Mouse (Mus musculus): ENCODE measurements around the gene Ppp1r14a. TPM values are rescaled to one million over a fixed set of nuclear protein-coding genes. Genes with fewer than 3 reads are reported as not detected.

Ppp1r14a gene
- polyA plus RNA-seq, 1 experiment from 2014 or later = 33.9 TPM

DNA sequence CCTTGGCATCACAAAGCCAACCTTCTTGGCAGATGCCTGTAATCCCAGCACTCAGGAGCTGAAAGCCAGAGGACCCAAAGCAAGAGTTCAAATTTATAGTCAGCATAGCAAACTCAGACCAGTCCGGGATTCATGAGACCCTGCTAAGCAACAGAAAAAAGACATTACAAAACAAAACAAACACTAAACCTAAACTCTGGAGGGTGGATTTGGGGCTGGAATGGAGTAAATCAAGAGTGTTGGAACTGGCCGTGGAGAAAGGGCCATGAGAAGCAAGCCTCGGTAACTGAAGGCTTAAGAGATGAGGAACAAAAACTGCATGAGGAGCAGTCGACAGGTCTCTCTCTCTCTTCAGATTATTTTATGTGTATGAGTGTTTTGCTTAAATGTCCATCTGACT, 5.2 kb upstream of the Ppp1r14a start:
- Histone ChIP-seq H3K4me1 (replicated peaks; ENCODE audit: control insufficient read depth, insufficient read depth, low read length) (no peaks in the 10 kb centered on the region), H3K9me3 (ENCODE audit: control insufficient read depth, low read length) (no peaks in the 10 kb centered on the region), H3K27me3 (ENCODE audit: control insufficient read depth, insufficient read depth, low read length) (peaks cover 29% of the 10 kb centered on the region), H3K36me3 (ENCODE audit: control insufficient read depth, insufficient read depth, low read length) (no peaks in the 10 kb centered on the region), H3K9ac (ENCODE audit: low read depth, low read length) (no peak overlapping the region), H3K4me3 (ENCODE audit: low read depth, low read length) (no peak overlapping the region), H3K27ac (ENCODE audit: low read depth, low read length) (no peak overlapping the region), H3K4me2 (replicated peaks; ENCODE audit: low read depth, low read length) (no peak overlapping the region)
- WGBS = 84% methylated on average over 4 of the region's 4 CpGs
- ATAC-seq (ENCODE audit: low FRiP score) (no peak), DNase-seq (ENCODE audit: low spot score) (no peak)

GRCm38 (mm10) chr7:29284523-29284922, 4.6 kb upstream of the Ppp1r14a start:
- DNase-seq (ENCODE audit: low spot score) = no peak
- Histone ChIP-seq H3K9me3 (ENCODE audit: control insufficient read depth, low read length) (no peaks in the 10 kb centered on the region), H3K27ac (ENCODE audit: low read depth, low read length) (no peak overlapping the region), H3K36me3 (ENCODE audit: control insufficient read depth, insufficient read depth, low read length) (no peaks in the 10 kb centered on the region), H3K27me3 (ENCODE audit: control insufficient read depth, insufficient read depth, low read length) (peaks cover 29% of the 10 kb centered on the region), H3K9ac (ENCODE audit: low read depth, low read length) (no peak overlapping the region), H3K4me2 (replicated peaks; ENCODE audit: low read depth, low read length) (no peak overlapping the region), H3K4me3 (ENCODE audit: low read depth, low read length) (no peak overlapping the region), H3K4me1 (replicated peaks; ENCODE audit: control insufficient read depth, insufficient read depth, low read length) (no peaks in the 10 kb centered on the region)
- 92% methylated on average over 6 of the region's 6 CpGs for WGBS
- ATAC-seq (ENCODE audit: low FRiP score) = no peak

DNA sequence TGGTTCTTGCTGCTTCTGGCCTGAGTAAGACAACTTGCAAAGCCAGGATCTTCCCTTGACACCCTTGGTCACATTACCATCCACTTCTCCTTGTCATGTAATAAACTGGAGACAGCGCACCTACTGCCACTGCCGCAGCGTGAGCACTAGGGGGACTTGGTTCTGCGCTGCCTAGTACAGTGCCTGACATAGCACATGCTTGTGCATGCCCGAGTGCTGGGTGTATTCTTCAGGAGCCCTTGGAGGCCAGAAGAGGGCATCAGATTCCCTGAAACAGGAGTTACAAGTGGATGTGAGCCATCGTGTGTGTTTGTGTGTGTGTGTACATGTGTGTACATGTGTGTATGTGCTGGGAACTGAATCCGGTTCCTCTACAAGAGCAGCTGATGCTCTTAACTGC, 1.6 kb upstream of the Ppp1r14a start:
- Histone ChIP-seq H3K36me3 (ENCODE audit: control insufficient read depth, insufficient read depth, low read length) (no peaks in the 10 kb centered on the region), H3K27me3 (ENCODE audit: control insufficient read depth, insufficient read depth, low read length) (peaks cover 4% of the 10 kb centered on the region), H3K4me3 (ENCODE audit: low read depth, low read length) (no peak overlapping the region), H3K27ac (ENCODE audit: low read depth, low read length) (no peak overlapping the region), H3K4me2 (replicated peaks; ENCODE audit: low read depth, low read length) (no peak overlapping the region), H3K9me3 (ENCODE audit: control insufficient read depth, low read length) (no peaks in the 10 kb centered on the region), H3K9ac (ENCODE audit: low read depth, low read length) (no peak overlapping the region), H3K4me1 (replicated peaks; ENCODE audit: control insufficient read depth, insufficient read depth, low read length) (peaks cover 7% of the 10 kb centered on the region)
- 84% methylated on average over 7 of the region's 7 CpGs for WGBS
- DNase-seq (ENCODE audit: low spot score) (no peak), ATAC-seq (ENCODE audit: low FRiP score) (no peak)

DNA sequence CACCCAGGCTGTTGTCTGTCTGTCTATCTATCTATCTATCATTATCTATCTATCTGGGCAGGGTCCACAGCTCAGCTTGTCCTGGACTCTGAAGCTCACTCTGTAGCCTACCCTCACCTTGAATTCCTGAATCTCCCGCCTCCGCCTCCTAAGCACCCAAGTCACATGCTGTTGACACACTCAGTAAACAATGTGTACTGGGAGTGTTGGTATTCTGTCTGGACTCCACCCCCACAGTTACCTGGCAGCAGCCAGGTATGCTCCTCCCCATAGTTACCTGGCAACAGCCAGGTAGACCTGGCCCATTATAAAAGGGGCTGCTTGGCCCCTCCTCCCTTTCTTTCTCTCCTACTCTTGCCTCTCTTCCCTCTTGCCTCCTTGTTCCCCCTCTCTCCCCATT, 1.0 kb upstream of the Ppp1r14a start:
- H3K9ac ChIP-seq (ENCODE audit: low read depth, low read length) = no peak overlapping the region
- no peak for DNase-seq (ENCODE audit: low spot score)
- no peak for ATAC-seq (ENCODE audit: low FRiP score)
- H3K36me3 ChIP-seq (ENCODE audit: control insufficient read depth, insufficient read depth, low read length) = no peaks in the 10 kb centered on the region
- H3K4me3 ChIP-seq (ENCODE audit: low read depth, low read length) = no peak overlapping the region
- WGBS = 87% methylated on average over 2 of the region's 2 CpGs
- H3K27me3 ChIP-seq (ENCODE audit: control insufficient read depth, insufficient read depth, low read length) = no peaks in the 10 kb centered on the region; the same call in 1 of the 2 replicates
- H3K4me1 ChIP-seq (replicated peaks; ENCODE audit: control insufficient read depth, insufficient read depth, low read length) = peaks cover 13% of the 10 kb centered on the region
- no peaks in the 10 kb centered on the region for H3K9me3 ChIP-seq (ENCODE audit: control insufficient read depth, low read length)
- no peak overlapping the region for H3K4me2 ChIP-seq (replicated peaks; ENCODE audit: low read depth, low read length)
- no peak overlapping the region for H3K27ac ChIP-seq (ENCODE audit: low read depth, low read length)

DNA sequence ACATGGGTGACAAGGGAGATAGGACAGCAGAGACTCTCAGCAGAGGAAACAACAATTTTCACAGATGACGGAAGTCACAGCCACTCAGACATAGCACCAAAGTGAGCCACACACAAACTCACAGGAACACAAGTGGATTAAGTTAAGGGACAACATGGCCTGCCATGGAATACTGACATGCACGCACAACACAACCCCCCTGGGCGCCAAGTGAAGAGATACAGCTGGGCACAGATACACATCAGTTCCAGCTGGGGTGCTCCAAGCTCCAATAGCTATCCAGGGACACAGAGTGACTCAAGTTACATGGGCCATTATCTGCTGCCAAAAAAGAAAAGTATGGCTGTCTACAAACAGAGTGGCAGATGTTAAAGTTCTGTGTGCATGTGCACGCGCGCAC, 748 bp downstream of the Ppp1r14a start:
- Histone ChIP-seq H3K4me1 (replicated peaks; ENCODE audit: control insufficient read depth, insufficient read depth, low read length) (peaks cover 19% of the 10 kb centered on the region), H3K4me3 (ENCODE audit: low read depth, low read length) (peak overlapping the region; percentile 51), H3K27ac (ENCODE audit: low read depth, low read length) (peak overlapping the region; percentile 58), H3K9ac (ENCODE audit: low read depth, low read length) (peak overlapping the region; percentile 52; the same call in 1 of the 2 replicates), H3K4me2 (replicated peaks; ENCODE audit: low read depth, low read length) (peak overlapping the region; percentile 83), H3K36me3 (ENCODE audit: control insufficient read depth, insufficient read depth, low read length) (no peaks in the 10 kb centered on the region), H3K9me3 (ENCODE audit: control insufficient read depth, low read length) (no peaks in the 10 kb centered on the region), H3K27me3 (ENCODE audit: control insufficient read depth, insufficient read depth, low read length) (no peaks in the 10 kb centered on the region)
- no peak for DNase-seq (ENCODE audit: low spot score)
- ATAC-seq (ENCODE audit: low FRiP score) = no peak
- 86% methylated on average over 6 of the region's 6 CpGs for WGBS

DNA sequence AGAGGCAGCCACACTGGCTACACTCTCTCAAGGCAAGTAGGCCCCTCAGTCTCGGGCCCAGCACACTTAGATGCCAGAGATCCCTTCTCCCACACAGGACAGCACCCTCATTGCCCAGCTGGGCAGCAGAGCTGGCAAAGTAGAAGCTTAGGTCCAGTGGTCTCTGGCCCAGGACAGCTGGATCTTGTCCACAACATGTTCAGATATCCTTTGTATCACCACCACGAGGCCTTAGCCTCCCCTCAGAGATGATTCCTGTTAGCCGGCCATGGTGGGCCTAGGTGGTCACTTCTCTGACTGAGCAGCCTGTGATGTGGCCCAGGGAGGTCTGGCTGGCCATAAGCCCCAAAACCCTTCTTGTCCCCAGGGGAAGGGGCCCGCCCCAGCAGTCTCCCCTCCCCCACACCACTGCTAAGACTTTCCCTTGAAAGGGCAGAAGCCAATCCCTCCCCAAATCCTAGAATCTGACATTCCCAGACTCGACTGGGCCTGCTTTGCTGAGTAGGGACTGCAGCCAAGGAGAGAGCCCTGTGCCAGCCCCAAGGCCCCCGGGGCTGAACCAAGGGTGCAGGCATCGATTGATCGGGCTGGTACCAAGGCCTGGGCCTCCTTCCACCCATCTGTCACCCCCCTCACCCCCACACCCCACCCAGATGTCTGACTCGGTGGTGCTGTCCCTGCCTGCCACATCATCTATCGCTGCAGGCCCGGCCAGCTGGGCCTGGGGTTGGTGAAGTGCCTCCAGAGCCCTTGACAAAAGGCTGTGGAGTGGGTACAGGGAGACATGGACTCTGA, 1.8 kb downstream of the Ppp1r14a start:
- DNase-seq (ENCODE audit: low spot score) = peak; percentile 34

DNA sequence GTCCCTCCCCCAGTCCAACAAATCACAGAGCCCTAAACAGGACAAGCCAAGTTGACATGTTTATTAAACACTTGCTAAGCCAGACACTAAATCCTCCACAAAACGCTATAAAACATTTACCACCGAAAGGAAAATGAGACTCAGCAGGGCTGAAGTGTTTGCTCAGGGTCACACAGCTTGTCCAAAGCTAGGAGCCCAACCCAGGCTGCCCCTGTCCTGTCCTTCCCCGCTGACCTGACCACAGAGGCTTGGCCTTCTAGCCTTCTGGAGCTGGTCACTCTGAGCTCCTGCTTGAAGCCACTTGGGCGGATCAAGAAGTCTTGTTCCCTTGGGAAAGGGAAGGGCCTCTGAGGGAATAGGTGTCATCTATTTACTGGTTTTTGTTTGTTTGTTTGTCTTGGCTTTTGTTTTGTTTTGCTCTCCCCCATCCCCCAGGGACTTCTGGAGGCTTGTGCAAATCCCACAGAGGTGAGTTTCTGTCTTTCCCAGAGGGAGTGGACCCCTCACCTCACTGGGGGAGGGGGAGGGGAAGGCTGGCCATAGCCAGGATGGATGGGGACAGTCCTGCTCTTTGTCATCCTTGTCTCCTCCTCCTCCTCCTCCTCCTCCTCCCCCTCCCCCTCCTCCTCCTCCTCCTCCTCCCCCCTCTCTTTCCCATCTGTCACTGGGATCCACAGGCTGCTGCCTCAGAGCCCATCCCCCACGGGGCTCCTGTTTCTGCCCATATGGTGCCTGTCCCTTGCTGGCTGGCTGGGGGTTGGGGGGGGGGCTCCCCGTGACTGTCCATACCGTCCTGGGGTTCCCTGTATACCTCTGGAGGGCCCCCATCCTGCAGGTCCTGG, 2.7 kb downstream of the Ppp1r14a start:
- DNase-seq (ENCODE audit: low spot score) (peak; percentile 72), ATAC-seq (ENCODE audit: low FRiP score) (peak; percentile 72)
- H3K36me3 ChIP-seq (ENCODE audit: control insufficient read depth, insufficient read depth, low read length) = no peaks in the 10 kb centered on the region
- H3K4me3 ChIP-seq (ENCODE audit: low read depth, low read length) = no peak overlapping the region
- no peaks in the 10 kb centered on the region for H3K9me3 ChIP-seq (ENCODE audit: control insufficient read depth, low read length)
- WGBS = 27% methylated on average over 6 of the region's 7 CpGs
- peak overlapping the region; percentile 85 for H3K27ac ChIP-seq (ENCODE audit: low read depth, low read length)
- H3K27me3 ChIP-seq (ENCODE audit: control insufficient read depth, insufficient read depth, low read length) = no peaks in the 10 kb centered on the region
- peaks cover 19% of the 10 kb centered on the region for H3K4me1 ChIP-seq (replicated peaks; ENCODE audit: control insufficient read depth, insufficient read depth, low read length)
- peak overlapping the region; percentile 3; the same call in 1 of the 2 replicates for H3K9ac ChIP-seq (ENCODE audit: low read depth, low read length)
- peak overlapping the region; percentile 23; the same call in 1 of the 2 replicates for H3K4me2 ChIP-seq (replicated peaks; ENCODE audit: low read depth, low read length)

More for the DNA sequence above, 1.8 kb downstream of the Ppp1r14a start:
- Histone ChIP-seq H3K27me3 (ENCODE audit: control insufficient read depth, insufficient read depth, low read length) (no peaks in the 10 kb centered on the region), H3K9ac (ENCODE audit: low read depth, low read length) (peak overlapping the region; percentile 0; the same call in 1 of the 2 replicates), H3K9me3 (ENCODE audit: control insufficient read depth, low read length) (no peaks in the 10 kb centered on the region), H3K4me2 (replicated peaks; ENCODE audit: low read depth, low read length) (0 out of 2 replicates have a peak overlapping the region, but pooled peaks have one; percentile 6), H3K36me3 (ENCODE audit: control insufficient read depth, insufficient read depth, low read length) (no peaks in the 10 kb centered on the region), H3K27ac (ENCODE audit: low read depth, low read length) (peak overlapping the region; percentile 85), H3K4me1 (replicated peaks; ENCODE audit: control insufficient read depth, insufficient read depth, low read length) (peaks cover 19% of the 10 kb centered on the region), H3K4me3 (ENCODE audit: low read depth, low read length) (no peak overlapping the region)
- ATAC-seq (ENCODE audit: low FRiP score) = no peak
- 40% methylated on average over 11 of the region's 11 CpGs for WGBS

DNA sequence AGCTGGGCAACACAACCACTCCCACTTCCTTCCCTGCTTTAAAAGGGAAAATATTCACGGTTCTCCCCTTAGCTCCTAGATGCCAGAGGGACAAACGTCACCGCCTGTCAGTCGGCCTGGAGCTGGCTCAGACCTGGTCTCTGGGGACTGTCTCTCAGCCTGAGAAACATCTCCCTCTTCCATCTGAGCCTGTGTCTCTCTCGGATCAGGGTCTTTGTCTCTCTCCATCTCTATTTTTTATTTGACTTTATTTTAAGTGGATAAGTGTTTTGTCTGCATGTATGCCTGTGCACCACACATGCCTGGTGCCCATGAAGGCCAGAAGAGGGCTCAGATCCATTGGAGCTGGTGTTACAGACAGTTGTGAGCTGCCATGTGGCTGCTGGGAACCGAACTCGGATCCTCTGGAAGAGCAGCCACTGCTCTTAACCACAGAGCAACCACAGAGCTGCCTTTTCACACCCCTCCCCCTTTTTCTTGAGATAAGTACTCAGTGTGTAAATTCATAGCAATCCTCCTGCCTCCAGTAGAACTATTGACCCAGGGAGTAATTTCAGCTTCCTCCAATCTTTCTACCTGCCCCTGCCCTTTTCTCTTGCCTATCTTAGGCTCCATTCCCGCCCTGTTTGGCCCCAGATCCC, 3.5 kb downstream of the Ppp1r14a start:
- 20% methylated on average over 8 of the region's 8 CpGs for WGBS
- Histone ChIP-seq H3K9ac (ENCODE audit: low read depth, low read length) (peak overlapping the region; percentile 3; the same call in 1 of the 2 replicates), H3K27ac (ENCODE audit: low read depth, low read length) (peak overlapping the region; percentile 85), H3K4me3 (ENCODE audit: low read depth, low read length) (no peak overlapping the region), H3K9me3 (ENCODE audit: control insufficient read depth, low read length) (no peaks in the 10 kb centered on the region), H3K27me3 (ENCODE audit: control insufficient read depth, insufficient read depth, low read length) (no peaks in the 10 kb centered on the region), H3K4me1 (replicated peaks; ENCODE audit: control insufficient read depth, insufficient read depth, low read length) (peaks cover 19% of the 10 kb centered on the region), H3K36me3 (ENCODE audit: control insufficient read depth, insufficient read depth, low read length) (no peaks in the 10 kb centered on the region), H3K4me2 (replicated peaks; ENCODE audit: low read depth, low read length) (peak overlapping the region; percentile 23)
- ATAC-seq (ENCODE audit: low FRiP score) (peak; percentile 15), DNase-seq (ENCODE audit: low spot score) (peak; percentile 35)
